In the genomic region with DNA sequence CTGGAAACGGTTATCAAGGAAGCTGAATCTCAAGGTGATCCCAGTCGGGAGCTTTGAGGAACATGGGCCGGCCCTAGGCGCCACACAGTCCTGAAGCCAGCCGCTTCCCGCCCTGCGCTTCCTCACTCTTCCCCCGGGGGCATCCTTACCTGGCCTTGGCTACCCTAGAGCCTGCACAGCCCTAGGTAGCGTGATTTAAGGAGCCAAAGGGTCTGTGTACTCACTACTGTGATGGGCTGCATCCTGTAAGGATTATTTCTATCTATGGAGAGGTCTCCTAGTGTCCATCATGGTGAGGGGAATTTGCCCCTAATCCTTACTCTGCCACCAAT, we compare ENCODE assay signal across 8 mouse cellular contexts. TPM values are rescaled to one million over a fixed set of nuclear protein-coding genes. Genes with fewer than 3 reads are reported as not detected.
DNase-seq lines count a peak whose midpoint lies in the region; ATAC-seq and TF ChIP-seq lines count a peak whose summit lies in the region.

No protein-coding gene starts in this region.

- peak overlapping the region; percentile 82 for H3K9ac ChIP-seq in hindbrain, embryonic 13.5 days
- peak overlapping the region; percentile 65 for H3K9ac ChIP-seq in midbrain, embryonic 12.5 days (replicated peaks)

- peak overlapping the region; percentile 57 for H3K4me3 ChIP-seq in layer of hippocampus, adult 2 months
- peak overlapping the region; percentile 66 for H3K4me3 ChIP-seq in cortical plate, adult 2 months (ENCODE audit: insufficient read depth, low read length)
- H3K4me3 ChIP-seq in hindbrain, embryonic 13.5 days = peak overlapping the region; percentile 57
- H3K4me3 ChIP-seq in midbrain, embryonic 12.5 days = peak overlapping the region; percentile 59

- peak; percentile 85 for TF ChIP-seq CTCF in layer of hippocampus, adult 2 months (conservative IDR thresholded peaks at IDR 0.05)
- TF ChIP-seq CTCF in cortical plate, adult 2 months (IDR thresholded peaks at IDR 0.05; ENCODE audit: extremely low read depth, insufficient read depth, low read length) = peak; percentile 37; the same call in 1 of the 2 replicates

- peaks cover 2% of the 10 kb centered on the region for H3K4me1 ChIP-seq in cortical plate, adult 2 months (ENCODE audit: control insufficient read depth, insufficient read depth, low read length)
- peaks cover 21% of the 10 kb centered on the region for H3K4me1 ChIP-seq in hindbrain, embryonic 13.5 days (replicated peaks)
- H3K4me1 ChIP-seq in midbrain, embryonic 12.5 days = peaks cover 16% of the 10 kb centered on the region

- ATAC-seq in hindbrain, embryonic 13.5 days (ENCODE audit: low FRiP score) = peak; percentile 97
- peak; percentile 97 for ATAC-seq in midbrain, embryonic 12.5 days (ENCODE audit: low FRiP score, low read depth)

- H3K27ac ChIP-seq in layer of hippocampus, adult 2 months = peak overlapping the region; percentile 94
- H3K27ac ChIP-seq in cortical plate, adult 2 months (ENCODE audit: insufficient read depth, low read length) = peak overlapping the region; percentile 33; the same call in 1 of the 2 replicates
- H3K27ac ChIP-seq in hindbrain, embryonic 13.5 days = peak overlapping the region; percentile 67
- peak overlapping the region; percentile 49 for H3K27ac ChIP-seq in midbrain, embryonic 12.5 days (replicated peaks)

- H3K27me3 ChIP-seq in hindbrain, embryonic 13.5 days = no peaks in the 10 kb centered on the region
- H3K27me3 ChIP-seq in midbrain, embryonic 12.5 days = no peaks in the 10 kb centered on the region

- TF ChIP-seq POLR2A in cortical plate, adult 2 months (IDR thresholded peaks at IDR 0.05; ENCODE audit: extremely low read depth, insufficient read depth, low read length) = no peak

- WGBS in hindbrain, embryonic 13.5 days = 0% methylated on average over 9 of the region's 9 CpGs
- 0% methylated on average over 9 of the region's 9 CpGs for WGBS in midbrain, embryonic 12.5 days

- H3K9me3 ChIP-seq in hindbrain, embryonic 13.5 days = no peaks in the 10 kb centered on the region
- H3K9me3 ChIP-seq in midbrain, embryonic 12.5 days = no peaks in the 10 kb centered on the region

- DNase-seq in layer of hippocampus, adult 2 months (ENCODE audit: low spot score in 2 of 2) = no peak
- DNase-seq in layer of hippocampus, postnatal 14 days (ENCODE audit: low spot score in 2 of 2) = no peak
- DNase-seq in ovary, postnatal 14 days (ENCODE audit: low spot score) = no peak
- DNase-seq in urinary bladder, postnatal 10 days (ENCODE audit: low spot score) = no peak
- DNase-seq in c-Kit-positive CD71-positive TER-119-positive erythroid progenitor cells, embryonic 14.5 days (ENCODE audit: low spot score) = no peak

- H3K36me3 ChIP-seq in hindbrain, embryonic 13.5 days = no peaks in the 10 kb centered on the region
- no peaks in the 10 kb centered on the region for H3K36me3 ChIP-seq in midbrain, embryonic 12.5 days

- H3K4me2 ChIP-seq in hindbrain, embryonic 13.5 days = peak overlapping the region; percentile 70
- peak overlapping the region; percentile 85 for H3K4me2 ChIP-seq in midbrain, embryonic 12.5 days (replicated peaks)

RNA-seq across cellular contexts. Expression of gene Ccdc191, which starts 0.4 kb away (rescaled TPM):
- total RNA-seq in layer of hippocampus, adult 2 months (2021) = 1 to 10 TPM; 4.8 to 5.1 TPM
- 1 to 10 TPM; 2.2 to 7.8 TPM for total RNA-seq in layer of hippocampus, postnatal 14 days (2021)
- polyA plus RNA-seq in cortical plate, adult 2 months (2012; rRNA removed) = 5.2 and 6.5 TPM in 2 replicates
- polyA plus RNA-seq in hindbrain, embryonic 13.5 days (2015; fragmentation: Nextera tagmentation; extraction: Ambion mirVana) = 10.1 and 12.0 TPM in 2 replicates
- 14.8 and 16.7 TPM in 2 replicates for polyA plus RNA-seq in midbrain, embryonic 12.5 days (2016; fragmentation: Nextera tagmentation; extraction: Ambion mirVana)

RNA-seq across cellular contexts. Expression of gene Qtrt2, which starts 36.6 kb away (rescaled TPM):
- total RNA-seq in layer of hippocampus, adult 2 months (2021) = 10 to 100 TPM; 38.8 to 40.7 TPM
- 10 to 100 TPM; 31.1 to 34.3 TPM for total RNA-seq in layer of hippocampus, postnatal 14 days (2021)
- polyA plus RNA-seq in cortical plate, adult 2 months (2012; rRNA removed) = 36.5 and 36.6 TPM in 2 replicates
- 20.5 and 22.2 TPM in 2 replicates for polyA plus RNA-seq in hindbrain, embryonic 13.5 days (2015; fragmentation: Nextera tagmentation; extraction: Ambion mirVana)
- 29.3 and 30.3 TPM in 2 replicates for polyA plus RNA-seq in midbrain, embryonic 12.5 days (2016; fragmentation: Nextera tagmentation; extraction: Ambion mirVana)

Comparison
In these comparisons a context has a peak if more than half of its experiments do, and no peak if none do; other contexts are left out.
1. H3K27ac ChIP-seq: peak in every context shown above with its lines; median percentile 94 in layer of hippocampus, adult 2 months; 67 in hindbrain, embryonic 13.5 days; 49 in midbrain, embryonic 12.5 days; 33 in cortical plate, adult 2 months.